Comparison of ENCODE assay signal across 9 mouse cellular contexts in genomic region chr9:63754039-63754438, GRCm38 (mm10). TPM values are rescaled to one million over a fixed set of nuclear protein-coding genes. Genes with fewer than 3 reads are reported as not detected.
DNase-seq lines count a peak whose midpoint lies in the region; ATAC-seq lines count a peak whose summit lies in the region.
"Had no signal": no experiment of that assay in that cellular context is flagged by ENCODE, and none has a peak within 500 bp of the region (broad histone marks: within the 10 kb centered on the region; RNA-seq: fewer than 3 reads in every experiment).

No protein-coding gene starts in this region.

- ATAC-seq in hindbrain, embryonic 11.5 days (ENCODE audit: low FRiP score): no peak
- no peak for ATAC-seq in embryonic facial prominence, embryonic 13.5 days (ENCODE audit: insufficient number of reproducible peaks, insufficient read depth, low FRiP score, low TSS enrichment, low read depth)
- no peak for ATAC-seq in hindbrain, embryonic 14.5 days (ENCODE audit: low FRiP score)
- ATAC-seq in liver, embryonic 12.5 days: no peak

- H3K27ac ChIP-seq in hindbrain, embryonic 10.5 days: peak overlapping the region; percentile 57; the same call in 1 of the 2 replicates
- no peak overlapping the region for H3K27ac ChIP-seq in hindbrain, embryonic 11.5 days (ENCODE audit: low read depth, low read length)
- H3K27ac ChIP-seq in embryonic facial prominence, embryonic 13.5 days: no peak overlapping the region
- no peak overlapping the region for H3K27ac ChIP-seq in hindbrain, embryonic 14.5 days
- no peak overlapping the region for H3K27ac ChIP-seq in liver, embryonic 12.5 days

- H3K27me3 ChIP-seq in hindbrain, embryonic 10.5 days (ENCODE audit: insufficient read depth, poor library complexity, severe bottlenecking): no peaks in the 10 kb centered on the region
- no peaks in the 10 kb centered on the region for H3K27me3 ChIP-seq in hindbrain, embryonic 11.5 days (ENCODE audit: control insufficient read depth, insufficient read depth, low read length)
- H3K27me3 ChIP-seq in embryonic facial prominence, embryonic 13.5 days: no peaks in the 10 kb centered on the region
- H3K27me3 ChIP-seq in hindbrain, embryonic 14.5 days (ENCODE audit: control insufficient read depth, insufficient read depth, low read length): no peaks in the 10 kb centered on the region; the same call in 1 of the 2 replicates
- H3K27me3 ChIP-seq in liver, embryonic 12.5 days (replicated peaks): no peaks in the 10 kb centered on the region

- no peak overlapping the region for H3K9ac ChIP-seq in hindbrain, embryonic 11.5 days (ENCODE audit: low read depth, low read length)
- 0 out of 2 replicates have a peak overlapping the region, but pooled peaks have one; percentile 97 for H3K9ac ChIP-seq in embryonic facial prominence, embryonic 13.5 days
- H3K9ac ChIP-seq in hindbrain, embryonic 14.5 days: no peak overlapping the region
- H3K9ac ChIP-seq in liver, embryonic 12.5 days: no peak overlapping the region

- peaks cover 5% of the 10 kb centered on the region; the same call in 1 of the 2 replicates for H3K36me3 ChIP-seq in hindbrain, embryonic 10.5 days
- H3K36me3 ChIP-seq in hindbrain, embryonic 11.5 days (ENCODE audit: control insufficient read depth, insufficient read depth, low read length): no peaks in the 10 kb centered on the region
- H3K36me3 ChIP-seq in embryonic facial prominence, embryonic 13.5 days: no peaks in the 10 kb centered on the region
- no peaks in the 10 kb centered on the region for H3K36me3 ChIP-seq in hindbrain, embryonic 14.5 days (replicated peaks; ENCODE audit: control insufficient read depth, insufficient read depth)
- H3K36me3 ChIP-seq in liver, embryonic 12.5 days: no peaks in the 10 kb centered on the region

- no peaks in the 10 kb centered on the region for H3K9me3 ChIP-seq in hindbrain, embryonic 10.5 days
- H3K9me3 ChIP-seq in hindbrain, embryonic 11.5 days (ENCODE audit: control insufficient read depth, low read length): no peaks in the 10 kb centered on the region
- H3K9me3 ChIP-seq in embryonic facial prominence, embryonic 13.5 days: no peaks in the 10 kb centered on the region
- no peaks in the 10 kb centered on the region for H3K9me3 ChIP-seq in hindbrain, embryonic 14.5 days (ENCODE audit: control insufficient read depth, low read length)
- no peaks in the 10 kb centered on the region for H3K9me3 ChIP-seq in liver, embryonic 12.5 days (replicated peaks)

- no peak overlapping the region; the same call in 1 of the 2 replicates for H3K4me2 ChIP-seq in hindbrain, embryonic 11.5 days (replicated peaks; ENCODE audit: low read depth, low read length)
- H3K4me2 ChIP-seq in embryonic facial prominence, embryonic 13.5 days: peak overlapping the region; percentile 93
- H3K4me2 ChIP-seq in hindbrain, embryonic 14.5 days (replicated peaks): peak overlapping the region; percentile 99
- H3K4me2 ChIP-seq in liver, embryonic 12.5 days: peak overlapping the region; percentile 98; the same call in 1 of the 2 replicates

- 64% methylated on average over 5 of the region's 5 CpGs for WGBS in hindbrain, embryonic 10.5 days
- 59% methylated on average over 5 of the region's 5 CpGs for WGBS in hindbrain, embryonic 11.5 days
- 53% methylated on average over 5 of the region's 5 CpGs for WGBS in embryonic facial prominence, embryonic 13.5 days
- WGBS in hindbrain, embryonic 14.5 days: 56% methylated on average over 5 of the region's 5 CpGs
- WGBS in liver, embryonic 12.5 days (ENCODE audit: insufficient replicate concordance): 69% methylated on average over 5 of the region's 5 CpGs

- peak overlapping the region; percentile 89 for H3K4me3 ChIP-seq in hindbrain, embryonic 10.5 days
- no peak overlapping the region for H3K4me3 ChIP-seq in hindbrain, embryonic 11.5 days (ENCODE audit: low read depth, low read length)
- H3K4me3 ChIP-seq in embryonic facial prominence, embryonic 13.5 days: peak overlapping the region; percentile 89
- H3K4me3 ChIP-seq in hindbrain, embryonic 14.5 days (replicated peaks; ENCODE audit: low read length): no peak overlapping the region
- no peak overlapping the region for H3K4me3 ChIP-seq in liver, embryonic 12.5 days

- peaks cover 96% of the 10 kb centered on the region for H3K4me1 ChIP-seq in hindbrain, embryonic 10.5 days (replicated peaks)
- peaks cover 15% of the 10 kb centered on the region for H3K4me1 ChIP-seq in hindbrain, embryonic 11.5 days (replicated peaks; ENCODE audit: control insufficient read depth, insufficient read depth, low read length)
- peaks cover 79% of the 10 kb centered on the region for H3K4me1 ChIP-seq in embryonic facial prominence, embryonic 13.5 days
- H3K4me1 ChIP-seq in hindbrain, embryonic 14.5 days (replicated peaks; ENCODE audit: control insufficient read depth, insufficient read depth, low read length): peaks cover 56% of the 10 kb centered on the region
- H3K4me1 ChIP-seq in liver, embryonic 12.5 days: peaks cover 78% of the 10 kb centered on the region

- no peak for DNase-seq in hindbrain, embryonic 10.5 days (ENCODE audit: low spot score)
- DNase-seq in hindbrain, embryonic 11.5 days (ENCODE audit: low spot score): no peak
- no peak for DNase-seq in hindbrain, embryonic 14.5 days (ENCODE audit: low spot score)
- no peak for DNase-seq in layer of hippocampus, postnatal 14 days (ENCODE audit: low spot score in 2 of 2)
- no peak for DNase-seq in spleen, adult 18-20 months
- no peak for DNase-seq in thymus, postnatal 10 days (ENCODE audit: low spot score in 2 of 2)
- DNase-seq: adrenal gland, adult 8-10 months had no signal

RNA-seq across cellular contexts. Expression of gene Smad3, which starts 3.8 kb away (rescaled TPM):
- polyA plus RNA-seq in hindbrain, embryonic 10.5 days (2016; fragmentation: Nextera tagmentation; extraction: Ambion mirVana): 24.2 TPM in 2 replicates
- polyA plus RNA-seq in hindbrain, embryonic 11.5 days (2014; fragmentation: Nextera tagmentation; extraction: Ambion mirVana): 13.9 and 16.0 TPM in 2 replicates
- 29.8 and 30.9 TPM in 2 replicates for polyA plus RNA-seq in embryonic facial prominence, embryonic 13.5 days (2015; fragmentation: Nextera tagmentation; extraction: Ambion mirVana)
- polyA plus RNA-seq in hindbrain, embryonic 14.5 days (2014; fragmentation: Nextera tagmentation; extraction: Ambion mirVana): 7.3 and 9.0 TPM in 2 replicates
- polyA plus RNA-seq in liver, embryonic 12.5 days (2016; fragmentation: Nextera tagmentation; extraction: Ambion mirVana): 5.8 and 7.2 TPM in 2 replicates
- total RNA-seq in layer of hippocampus, postnatal 14 days (2021): 10 to 100 TPM; 18.9 to 24.3 TPM

Comparison
In these comparisons a context has a peak if more than half of its experiments do, and no peak if none do; other contexts are left out.
1. H3K4me3 ChIP-seq: peak in hindbrain, embryonic 10.5 days (single experiment) and embryonic facial prominence, embryonic 13.5 days (single experiment); none in hindbrain, embryonic 11.5 days (single experiment), hindbrain, embryonic 14.5 days (single experiment) and liver, embryonic 12.5 days (single experiment).